Mouse (Mus musculus): ENCODE measurements around the gene Prkag1. TPM values are rescaled to one million over a fixed set of nuclear protein-coding genes. Genes with fewer than 3 reads are reported as not detected.
"Not testable (repeated sequence)": the region's sequence is repeated elsewhere in the genome, so short reads cannot be mapped to it uniquely, and the experiment has no call there.

Gene Prkag1
- total RNA-seq, 4 experiments from 2014 or later = 76.0 to 83.8 (median 79.2) TPM

DNA sequence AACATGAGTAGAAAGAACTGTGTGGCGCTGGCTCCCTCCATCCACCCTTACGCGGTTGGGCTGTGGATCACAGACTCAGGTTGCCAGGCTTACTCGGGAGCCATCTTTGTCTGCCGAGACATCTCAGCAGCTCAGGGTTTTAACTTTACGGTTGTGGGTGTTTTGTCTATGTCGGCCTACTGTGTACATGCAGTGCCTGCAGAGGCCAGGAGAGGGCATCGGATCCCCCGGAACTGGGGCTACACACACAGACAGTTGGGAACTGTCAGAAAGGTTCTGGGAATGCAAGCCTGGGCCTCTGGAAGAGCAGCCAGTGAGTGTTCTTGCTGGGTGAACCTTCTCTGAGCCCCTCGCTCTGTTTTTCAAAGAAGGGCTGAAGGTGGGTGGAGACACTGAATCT, 9.9 kb downstream of the Prkag1 start:
- DNase-seq = no peak

GRCm38 (mm10) chr15:98820937-98821336, 10.4 kb downstream of the Prkag1 start:
- no peak for DNase-seq

GRCm38 (mm10) chr15:98818171-98818570, 13.2 kb downstream of the Prkag1 start:
- DNase-seq = no peak

DNA sequence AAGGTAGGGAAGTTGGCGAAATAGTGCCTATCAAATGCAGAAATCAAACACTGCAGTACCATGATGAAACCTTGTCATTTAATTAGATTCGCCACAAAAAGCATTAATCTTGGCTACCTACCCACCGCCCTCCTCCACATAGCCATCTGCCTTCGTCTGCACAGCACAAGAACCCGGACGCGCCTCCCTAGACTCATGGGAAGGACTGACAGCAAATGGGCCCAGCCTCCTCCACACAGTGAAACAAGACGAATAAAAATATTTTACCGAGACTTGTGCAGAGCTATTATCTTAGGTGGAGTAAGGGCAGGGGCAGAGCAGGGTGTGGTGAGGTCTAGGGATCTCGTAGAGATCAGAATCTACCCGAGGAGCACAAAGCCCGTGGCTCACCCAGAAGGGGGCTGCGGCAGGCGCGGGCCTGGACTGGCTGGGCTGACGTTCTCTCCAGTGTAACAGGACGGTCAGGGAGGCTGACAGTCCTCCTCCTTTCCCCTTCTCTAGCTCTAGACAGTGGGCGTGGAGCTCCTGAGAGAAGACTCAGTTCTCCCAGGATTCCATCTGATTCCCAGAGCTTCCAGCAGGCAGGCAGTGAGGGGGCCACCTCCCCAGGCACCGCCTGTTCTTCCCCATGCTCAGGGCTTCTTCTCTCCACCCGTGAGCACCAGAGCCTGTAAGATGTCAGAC, 18.4 kb downstream of the Prkag1 start:
- no peak for DNase-seq

GRCm38 (mm10) chr15:98810212-98810611, 21.1 kb downstream of the Prkag1 start:
- DNase-seq = not testable (repeated sequence)

GRCm38 (mm10) chr15:98809390-98809789, 21.9 kb downstream of the Prkag1 start, which contains the start of gene Ddn:
TSS of gene Ddn (minus strand) at chr15:98809490.
- no peak for DNase-seq

- DNase-seq = no peak
Measured at GRCm38 (mm10) chr15:98808651-98809134, 22.6 kb downstream of the Prkag1 start.

DNA sequence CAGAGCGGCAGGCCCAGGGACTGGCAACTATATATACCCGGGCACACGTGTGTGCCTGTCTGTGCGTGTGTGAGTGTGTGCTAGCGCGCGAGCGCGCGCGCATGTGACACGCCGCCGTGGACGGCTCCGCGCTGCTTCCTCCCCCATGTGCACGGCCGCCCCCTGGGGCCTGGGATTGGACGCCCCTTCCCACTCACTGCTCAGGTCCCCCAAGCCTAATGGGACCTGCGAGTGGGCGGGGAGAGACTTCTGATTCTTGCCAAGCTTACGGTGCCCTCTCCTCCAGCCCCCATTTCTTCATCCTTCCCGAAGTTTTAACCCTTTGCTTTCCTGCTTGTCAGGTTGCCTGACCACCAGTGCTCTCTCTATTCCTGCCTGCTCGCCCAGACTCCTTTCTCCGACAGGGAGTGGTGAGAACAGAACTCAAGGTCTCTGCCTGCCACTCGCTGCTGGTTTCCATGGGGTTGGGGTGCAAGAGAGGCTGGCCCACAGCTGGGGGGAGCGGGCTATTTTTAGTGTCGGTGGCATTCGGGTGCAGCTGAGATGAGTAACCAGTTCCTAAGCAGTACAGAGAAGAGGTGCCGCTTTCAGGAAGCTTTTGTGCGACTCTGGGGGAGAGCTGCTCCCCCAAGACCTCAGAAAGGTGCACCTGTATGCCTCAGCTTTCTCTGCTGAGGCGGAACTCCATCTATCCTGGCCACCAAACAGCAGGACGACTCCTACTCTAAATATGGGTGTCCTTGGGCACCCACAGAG, 23.2 kb downstream of the Prkag1 start:
- DNase-seq = peak; percentile 48

DNA sequence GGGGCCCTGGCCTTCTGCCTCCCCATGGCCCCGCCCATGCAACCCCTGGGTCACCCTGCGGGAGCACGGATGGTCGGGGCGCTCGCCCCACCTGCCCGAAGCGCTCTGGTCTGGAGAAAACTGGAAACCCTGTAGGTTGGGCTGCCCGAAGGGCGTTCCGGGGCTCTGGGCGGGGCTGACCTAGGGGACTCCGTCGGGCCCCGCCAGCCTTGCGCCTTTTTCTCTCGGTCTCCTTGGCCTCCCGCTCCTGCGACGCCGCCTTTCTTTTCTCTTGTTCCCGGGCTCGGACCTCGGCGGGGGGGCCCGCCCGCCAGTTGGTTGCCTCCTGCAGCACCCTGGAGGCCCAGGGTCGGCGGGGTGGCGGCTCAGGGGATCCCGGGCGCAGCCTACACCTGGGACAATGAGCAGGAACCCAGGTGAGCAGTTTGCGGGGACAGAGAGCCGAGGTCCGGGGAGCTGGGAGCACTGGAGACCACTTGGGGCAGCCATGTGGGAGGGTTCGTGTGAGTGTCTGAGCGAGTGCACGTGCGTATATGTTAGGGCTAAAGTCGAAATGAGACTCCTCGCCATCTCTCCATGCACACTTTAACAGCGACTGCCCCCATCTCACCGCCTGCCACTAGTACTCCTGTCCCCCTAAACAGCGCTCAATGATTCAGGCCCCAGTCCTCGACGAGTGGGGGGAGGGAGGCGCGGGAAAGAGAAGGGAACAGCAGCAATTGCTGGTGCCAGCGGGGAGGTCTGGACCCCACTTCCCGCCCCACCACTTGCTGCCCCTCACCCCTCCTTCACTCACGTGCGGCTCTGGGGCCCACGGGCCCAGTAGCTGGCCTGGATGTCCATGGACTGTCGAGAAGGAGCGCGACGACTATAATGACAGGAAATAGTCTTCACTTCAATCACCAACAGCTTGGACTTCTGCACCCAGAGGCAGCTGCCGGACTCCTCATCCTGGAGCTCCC, 24.2 kb downstream of the Prkag1 start:
- DNase-seq = no peak

DNA sequence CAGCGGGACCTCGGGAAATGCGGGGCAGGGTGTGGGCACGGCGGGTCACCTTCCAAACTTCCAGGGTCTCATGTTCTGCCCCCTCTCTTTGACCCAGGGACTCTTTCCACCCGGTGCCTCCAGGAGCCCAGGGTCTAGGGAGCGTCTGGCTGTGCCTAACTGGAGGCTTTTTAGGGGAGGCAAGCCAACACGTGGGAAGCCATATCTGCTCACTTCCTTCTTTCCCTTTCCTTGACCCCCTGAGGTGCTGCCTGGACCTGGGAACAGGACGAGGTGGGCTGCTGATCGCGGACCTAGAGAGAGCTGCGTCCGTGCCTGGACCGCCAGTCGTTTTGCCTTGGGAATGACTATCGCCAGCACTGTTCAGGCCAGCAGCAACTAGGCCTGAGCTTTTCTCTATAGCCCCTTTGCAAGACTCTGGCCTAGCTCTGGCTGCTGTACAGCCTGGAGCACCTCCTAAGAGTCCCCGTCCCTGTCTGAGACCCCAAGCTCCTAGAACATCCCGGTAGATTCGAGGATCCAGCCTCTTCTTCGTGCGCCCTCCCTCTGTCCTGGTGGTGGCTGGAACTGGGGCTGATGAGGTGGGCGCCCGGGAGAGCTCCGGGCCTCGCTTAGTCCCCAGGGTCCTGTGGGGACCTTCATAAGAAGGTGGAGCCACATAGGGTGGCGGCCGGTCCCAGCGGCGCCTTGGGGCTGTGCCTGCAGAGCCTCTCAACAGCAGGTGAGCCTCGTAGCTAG, 25.1 kb downstream of the Prkag1 start:
- no peak for DNase-seq

DNA sequence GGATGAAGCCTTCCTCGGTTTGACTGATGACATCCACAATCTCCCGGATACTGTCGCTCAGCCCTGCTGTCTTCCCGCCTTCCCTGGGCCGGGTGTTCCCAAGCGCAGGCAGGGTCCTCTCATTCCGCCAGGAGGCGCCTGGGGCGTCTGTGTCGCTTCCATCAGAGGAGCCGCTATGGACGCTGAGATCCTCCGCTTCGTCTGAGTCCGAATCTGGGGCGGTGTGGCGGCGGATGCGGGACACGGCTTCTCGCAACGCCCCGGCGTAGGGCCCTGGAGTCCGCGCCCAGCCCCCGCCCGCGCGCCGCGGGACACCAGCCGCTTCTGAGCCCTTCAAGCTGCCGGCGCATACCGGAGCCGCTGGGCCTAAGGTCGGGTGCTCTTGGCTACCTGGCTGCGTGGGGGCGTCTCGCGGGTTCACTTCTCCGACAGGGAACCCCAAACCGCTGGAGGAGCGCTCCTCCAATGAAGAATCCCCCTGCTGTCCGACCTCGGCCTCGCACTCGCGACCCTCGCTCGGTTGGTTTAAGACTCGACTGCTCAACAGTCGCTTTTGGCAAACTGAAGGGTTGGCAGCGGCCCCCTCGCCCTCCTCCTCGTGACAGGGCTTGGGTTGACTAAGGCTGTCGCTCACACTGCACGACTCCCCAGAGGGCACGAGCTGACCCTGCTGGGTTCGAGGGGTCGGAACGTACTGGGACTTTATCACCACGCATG, 25.8 kb downstream of the Prkag1 start:
- no peak for DNase-seq

GRCm38 (mm10) chr15:98804054-98804453, 27.3 kb downstream of the Prkag1 start:
- DNase-seq = peak; percentile 69

- DNase-seq = no peak
Measured at GRCm38 (mm10) chr15:98802926-98803325, 28.4 kb downstream of the Prkag1 start.

- DNase-seq = no peak
Measured at GRCm38 (mm10) chr15:98799396-98799795, 31.9 kb downstream of the Prkag1 start.

DNA sequence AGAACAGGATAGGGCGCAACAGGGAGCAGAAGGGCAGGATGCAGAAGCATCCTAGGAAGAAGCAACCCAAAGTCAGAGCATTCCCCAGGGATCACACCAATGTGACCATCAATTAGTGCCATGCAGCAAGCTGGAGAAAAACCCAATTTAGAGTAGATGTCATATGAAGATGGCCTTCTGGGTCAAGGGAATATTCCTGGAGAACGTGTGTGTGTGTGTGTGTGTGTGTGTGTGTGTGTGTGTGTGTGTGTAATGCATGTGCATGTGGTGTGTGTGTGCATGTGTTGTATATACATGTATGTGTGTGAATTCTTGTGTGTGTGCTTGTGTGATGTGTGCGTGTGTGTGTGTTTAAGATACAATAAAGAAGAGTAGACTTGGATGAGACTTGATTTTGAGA, 32.4 kb downstream of the Prkag1 start:
- no peak for DNase-seq

- DNase-seq = no peak
Measured at GRCm38 (mm10) chr15:98797835-98798492, 33.4 kb downstream of the Prkag1 start.

GRCm38 (mm10) chr15:98796803-98797595, 34.3 kb downstream of the Prkag1 start:
- no peak for DNase-seq

- DNase-seq = no peak
Measured at GRCm38 (mm10) chr15:98793141-98793698, 38.1 kb downstream of the Prkag1 start.
